Mouse (Mus musculus) embryonic facial prominence, embryonic 10.5 days (tissue): ENCODE data around the gene Tulp4. TPM values are rescaled to one million over a fixed set of nuclear protein-coding genes. Genes with fewer than 3 reads are reported as not detected.
"Not testable (repeated sequence)": the region's sequence is repeated elsewhere in the genome, so short reads cannot be mapped to it uniquely, and the experiment has no call there.

Source experiments
- DNase-seq: peaks from one replicate; pipeline ENCODE4 v3.0.0-alpha.2; 2017; ENCODE audit warnings: low spot score
- H3K27ac ChIP-seq: fragments of 300-500 bp; sonication (generic); replicated peaks from 2 replicates; pipeline ENCODE4 v1.5.1; 2016; ENCODE audit warnings: mild to moderate bottlenecking
- H3K27me3 ChIP-seq: fragments of 300-500 bp; sonication (generic); replicated peaks from 2 replicates; pipeline ENCODE4 v1.6.1; 2016; ENCODE audit warnings: low read depth, mild to moderate bottlenecking; ENCODE audit not compliant: poor library complexity, severe bottlenecking
- H3K36me3 ChIP-seq: fragments of 300-500 bp; sonication (generic); replicated peaks from 2 replicates; pipeline ENCODE4 v1.6.1; 2016; ENCODE audit warnings: mild to moderate bottlenecking, moderate library complexity
- H3K4me1 ChIP-seq: fragments of 300-500 bp; sonication (generic); 2 replicates; pipeline ENCODE4 v1.6.1; 2016
- H3K4me3 ChIP-seq: fragments of 300-500 bp; sonication (generic); 2 replicates; pipeline ENCODE4 v1.5.1; 2016; ENCODE audit warnings: mild to moderate bottlenecking, moderate library complexity
- H3K9me3 ChIP-seq: fragments of 300-500 bp; sonication (generic); 2 replicates; pipeline ENCODE4 v1.6.1; 2016; ENCODE audit warnings: mild to moderate bottlenecking
- WGBS: fragments of 180-500 bp; shearing (Covaris S2); methylation state at CpG from one replicate; pipeline ENCODE4 v1.1.7; 2016; 5-methylcytosine and 5-hydroxymethylcytosine counted together
- polyA plus RNA-seq: library from polyadenylated mRNA; unstranded; fragments of >200 nt; fragmentation: Nextera tagmentation; extraction: Ambion mirVana; gene quantifications from 2 replicates; pipeline ENCODE4 v1.2.1, GENCODE M21; 2016

Gene Tulp4
- polyA plus RNA-seq, 1 experiment from 2014 or later, result 132 TPM

GRCm38 (mm10) chr17:6199166-6199565 is 92.9 kb downstream of the Tulp4 start:
- Histone ChIP-seq H3K4me3 (no peak overlapping the region), H3K27ac (no peak overlapping the region), H3K9me3 (no peaks in the 10 kb centered on the region), H3K4me1 (no peaks in the 10 kb centered on the region), H3K36me3 (peaks cover 72% of the 10 kb centered on the region), H3K27me3 (no peaks in the 10 kb centered on the region)
- WGBS, result 69% methylated on average over 4 of the region's 4 CpGs
- DNase-seq, result no peak

GRCm38 (mm10) chr17:6201522-6202250 is 95.4 kb downstream of the Tulp4 start:
- Histone ChIP-seq H3K36me3 (peaks cover 82% of the 10 kb centered on the region), H3K4me3 (no peak overlapping the region), H3K27ac (no peak overlapping the region), H3K27me3 (no peaks in the 10 kb centered on the region), H3K4me1 (no peaks in the 10 kb centered on the region), H3K9me3 (no peaks in the 10 kb centered on the region)
- 94% methylated on average over 14 of the region's 14 CpGs for WGBS
- DNase-seq, result no peak

- no peak for DNase-seq
- Histone ChIP-seq H3K4me1 (no peaks in the 10 kb centered on the region), H3K36me3 (peaks cover 85% of the 10 kb centered on the region), H3K27ac (no peak overlapping the region), H3K9me3 (no peaks in the 10 kb centered on the region), H3K4me3 (no peak overlapping the region), H3K27me3 (no peaks in the 10 kb centered on the region)
- WGBS, result 78% methylated on average over 14 of the region's 14 CpGs
Measured at GRCm38 (mm10) chr17:6202389-6203110, 96.3 kb downstream of the Tulp4 start.

GRCm38 (mm10) chr17:6203126-6203525 is 96.9 kb downstream of the Tulp4 start:
- no peaks in the 10 kb centered on the region for H3K27me3 ChIP-seq
- no peaks in the 10 kb centered on the region for H3K9me3 ChIP-seq
- DNase-seq, result no peak
- WGBS, result 63% methylated on average over 7 of the region's 7 CpGs
- no peaks in the 10 kb centered on the region for H3K4me1 ChIP-seq
- no peak overlapping the region for H3K27ac ChIP-seq
- H3K4me3 ChIP-seq, result no peak overlapping the region
- H3K36me3 ChIP-seq, result peaks cover 90% of the 10 kb centered on the region

- H3K9me3 ChIP-seq, result no peaks in the 10 kb centered on the region
- no peaks in the 10 kb centered on the region for H3K27me3 ChIP-seq
- no peak overlapping the region for H3K4me3 ChIP-seq
- DNase-seq, result peak; percentile 19
- 54% methylated on average over 4 of the region's 4 CpGs for WGBS
- H3K36me3 ChIP-seq, result peaks cover 91% of the 10 kb centered on the region
- H3K4me1 ChIP-seq, result no peaks in the 10 kb centered on the region
- no peak overlapping the region for H3K27ac ChIP-seq
Measured at GRCm38 (mm10) chr17:6203795-6204194, 97.6 kb downstream of the Tulp4 start.

GRCm38 (mm10) chr17:6211721-6212120 is 105.5 kb downstream of the Tulp4 start:
- Histone ChIP-seq H3K27me3 (no peaks in the 10 kb centered on the region), H3K36me3 (peaks cover 96% of the 10 kb centered on the region), H3K9me3 (no peaks in the 10 kb centered on the region), H3K27ac (no peak overlapping the region), H3K4me1 (no peaks in the 10 kb centered on the region), H3K4me3 (no peak overlapping the region)
- no peak for DNase-seq
- 94% methylated on average over 1 of the region's 1 CpGs for WGBS

- peaks cover 81% of the 10 kb centered on the region for H3K36me3 ChIP-seq
- no peak for DNase-seq
- 92% methylated on average over 4 of the region's 4 CpGs for WGBS
- no peaks in the 10 kb centered on the region for H3K4me1 ChIP-seq
- no peak overlapping the region for H3K27ac ChIP-seq
- H3K4me3 ChIP-seq, result no peak overlapping the region
- H3K27me3 ChIP-seq, result no peaks in the 10 kb centered on the region
- no peaks in the 10 kb centered on the region for H3K9me3 ChIP-seq
Measured at GRCm38 (mm10) chr17:6215640-6216039, 109.4 kb downstream of the Tulp4 start.

- no peak overlapping the region for H3K4me3 ChIP-seq
- no peaks in the 10 kb centered on the region for H3K9me3 ChIP-seq
- peaks cover 73% of the 10 kb centered on the region for H3K36me3 ChIP-seq
- no peaks in the 10 kb centered on the region for H3K4me1 ChIP-seq
- H3K27me3 ChIP-seq, result no peaks in the 10 kb centered on the region
- H3K27ac ChIP-seq, result no peak overlapping the region
- WGBS, result 93% methylated on average over 10 of the region's 10 CpGs
- no peak for DNase-seq
Measured at GRCm38 (mm10) chr17:6216514-6216913, 110.3 kb downstream of the Tulp4 start.

GRCm38 (mm10) chr17:6232633-6233032 is 126.4 kb downstream of the Tulp4 start:
- not testable (repeated sequence) for H3K4me1 ChIP-seq, H3K36me3 ChIP-seq, DNase-seq, H3K27me3 ChIP-seq, H3K9me3 ChIP-seq, H3K27ac ChIP-seq, H3K4me3 ChIP-seq
- WGBS, result no CpG with 5 or more reads among the region's 7 CpGs

- H3K9me3 ChIP-seq, H3K27ac ChIP-seq, H3K27me3 ChIP-seq, H3K4me1 ChIP-seq, H3K4me3 ChIP-seq, DNase-seq, H3K36me3 ChIP-seq: not testable (repeated sequence)
- WGBS, result 88% methylated on average over 1 of the region's 1 CpGs
Measured at GRCm38 (mm10) chr17:6251298-6251697, 145.1 kb downstream of the Tulp4 start.

- not testable (repeated sequence) for DNase-seq, H3K27ac ChIP-seq, H3K27me3 ChIP-seq, H3K36me3 ChIP-seq, H3K9me3 ChIP-seq, H3K4me1 ChIP-seq
- 0% methylated on average over 24 of the region's 51 CpGs for WGBS
- peak within 1 kb of the TSS; percentile 45 for H3K4me3 ChIP-seq
Measured at GRCm38 (mm10) chr17:6256400-6257069, 150.3 kb downstream of the Tulp4 start, which contains the start of gene Tmem181a. TSS of gene Tmem181a (plus strand) at chr17:6256860.

GRCm38 (mm10) chr17:6257070-6257456 is 150.8 kb downstream of the Tulp4 start:
- not testable (repeated sequence) for H3K36me3 ChIP-seq, DNase-seq, H3K4me1 ChIP-seq, H3K9me3 ChIP-seq, H3K27me3 ChIP-seq, H3K27ac ChIP-seq
- H3K4me3 ChIP-seq, result peak overlapping the region; percentile 45
- WGBS, result 2% methylated on average over 20 of the region's 20 CpGs
